Mouse (Mus musculus): ENCODE measurements at regions not wholly inside any gene's neighbourhood (a gene's known extent, or its start where the extent isn't known, plus 50 kb on each side); places are given as distances from the start of the nearest gene placed in this dataset.

- no peaks in the 10 kb centered on the region for H3K36me3 ChIP-seq (replicated peaks)
- 65% methylated on average over 3 of the region's 3 CpGs for WGBS
- H3K9me3 ChIP-seq, result no peaks in the 10 kb centered on the region
- H3K4me1 ChIP-seq, result peaks cover 60% of the 10 kb centered on the region
- H3K27me3 ChIP-seq (ENCODE audit: poor library complexity, severe bottlenecking), result peaks cover 74% of the 10 kb centered on the region
- DNase-seq (ENCODE audit: extremely low spot score, low spot score), result no peak
- no peak overlapping the region for H3K4me3 ChIP-seq
- H3K27ac ChIP-seq, result no peak overlapping the region
These were observed 65.9 kb upstream of the Glce start for GRCm38 (mm10) chr9:62188379-62188778.

- Histone ChIP-seq H3K4me3 (no peak overlapping the region), H3K36me3 (replicated peaks) (no peaks in the 10 kb centered on the region), H3K9me3 (no peaks in the 10 kb centered on the region), H3K4me1 (peaks cover 56% of the 10 kb centered on the region), H3K27me3 (ENCODE audit: poor library complexity, severe bottlenecking) (peaks cover 74% of the 10 kb centered on the region), H3K27ac (no peak overlapping the region)
- no peak for DNase-seq (ENCODE audit: extremely low spot score, low spot score)
- 74% methylated on average over 4 of the region's 4 CpGs for WGBS
These were observed 64.4 kb upstream of the Glce start for GRCm38 (mm10) chr9:62186886-62187285.

GRCm38 (mm10) chr9:62185516-62186280, 63.2 kb upstream of the Glce start:
- H3K27ac ChIP-seq, result no peak overlapping the region
- H3K4me1 ChIP-seq, result peaks cover 63% of the 10 kb centered on the region
- peaks cover 64% of the 10 kb centered on the region for H3K27me3 ChIP-seq (ENCODE audit: poor library complexity, severe bottlenecking)
- WGBS, result 55% methylated on average over 7 of the region's 7 CpGs
- H3K4me3 ChIP-seq, result no peak overlapping the region
- no peak for DNase-seq (ENCODE audit: extremely low spot score, low spot score)
- H3K36me3 ChIP-seq (replicated peaks), result no peaks in the 10 kb centered on the region
- H3K9me3 ChIP-seq, result no peaks in the 10 kb centered on the region

GRCm38 (mm10) chr9:62181182-62181830, 58.9 kb upstream of the Glce start:
- peak; percentile 39 for DNase-seq (ENCODE audit: extremely low spot score, low spot score)
- WGBS, result 38% methylated on average over 9 of the region's 9 CpGs
- no peaks in the 10 kb centered on the region for H3K36me3 ChIP-seq (replicated peaks)
- no peak overlapping the region; the same call in 1 of the 2 replicates for H3K4me3 ChIP-seq
- H3K27me3 ChIP-seq (ENCODE audit: poor library complexity, severe bottlenecking), result peaks cover 58% of the 10 kb centered on the region
- peak overlapping the region; percentile 73 for H3K27ac ChIP-seq
- no peaks in the 10 kb centered on the region for H3K9me3 ChIP-seq
- peaks cover 41% of the 10 kb centered on the region for H3K4me1 ChIP-seq

- WGBS, result 53% methylated on average over 11 of the region's 11 CpGs
- no peaks in the 10 kb centered on the region for H3K9me3 ChIP-seq
- peak; percentile 41 for DNase-seq (ENCODE audit: extremely low spot score, low spot score)
- peaks cover 39% of the 10 kb centered on the region for H3K4me1 ChIP-seq
- peak overlapping the region; percentile 73 for H3K27ac ChIP-seq
- H3K27me3 ChIP-seq (ENCODE audit: poor library complexity, severe bottlenecking), result peaks cover 53% of the 10 kb centered on the region
- H3K4me3 ChIP-seq, result peak overlapping the region; percentile 14; the same call in 1 of the 2 replicates
- H3K36me3 ChIP-seq (replicated peaks), result no peaks in the 10 kb centered on the region
These were observed 58.2 kb upstream of the Glce start for GRCm38 (mm10) chr9:62180456-62181181.

GRCm38 (mm10) chr9:62174651-62175050, 52.2 kb upstream of the Glce start:
- WGBS, result 93% methylated on average over 7 of the region's 7 CpGs
- Histone ChIP-seq H3K4me1 (no peaks in the 10 kb centered on the region), H3K27me3 (ENCODE audit: poor library complexity, severe bottlenecking) (peaks cover 12% of the 10 kb centered on the region), H3K36me3 (replicated peaks) (no peaks in the 10 kb centered on the region), H3K27ac (no peak overlapping the region), H3K4me3 (no peak overlapping the region), H3K9me3 (peaks cover 6% of the 10 kb centered on the region; the same call in 1 of the 2 replicates)
- DNase-seq (ENCODE audit: extremely low spot score, low spot score), result no peak

All from forebrain, embryonic 10.5 days (tissue).